Mouse (Mus musculus): ENCODE data around the gene Myo1c.
"Not testable (repeated sequence)": the region's sequence is repeated elsewhere in the genome, so short reads cannot be mapped to it uniquely, and the experiment has no call there.

Myo1c gene

GRCm38 (mm10) chr11:75669176-75669852 lies 19.0 kb downstream of the Myo1c start:
- DNase-seq (ENCODE audit: low spot score in 2 of 2), result no peak

- DNase-seq (ENCODE audit: low spot score in 2 of 2), result no peak
Measured at GRCm38 (mm10) chr11:75669853-75670200, 19.5 kb downstream of the Myo1c start.

GRCm38 (mm10) chr11:75671426-75672180 lies 21.3 kb downstream of the Myo1c start:
- DNase-seq (ENCODE audit: low spot score in 2 of 2), result no peak

GRCm38 (mm10) chr11:75673411-75673810 lies 23.1 kb downstream of the Myo1c start:
- no peak for DNase-seq (ENCODE audit: low spot score in 2 of 2)

- no peak for DNase-seq (ENCODE audit: low spot score in 2 of 2)
Measured at GRCm38 (mm10) chr11:75674875-75675274, 24.6 kb downstream of the Myo1c start.

GRCm38 (mm10) chr11:75677881-75678746 lies 27.8 kb downstream of the Myo1c start:
- no peak for DNase-seq (ENCODE audit: low spot score in 2 of 2)

GRCm38 (mm10) chr11:75678747-75679438 lies 28.6 kb downstream of the Myo1c start, which contains the start of gene Crk:
Gene Crk (plus strand): TSS chr11:75679259.
- DNase-seq (ENCODE audit: low spot score in 2 of 2), result peak; percentile 98 to 99

- no peak for DNase-seq (ENCODE audit: low spot score in 2 of 2)
Measured at GRCm38 (mm10) chr11:75679439-75680171, 29.3 kb downstream of the Myo1c start.

- DNase-seq (ENCODE audit: low spot score in 2 of 2), result no peak
Measured at GRCm38 (mm10) chr11:75684462-75684861, 34.2 kb downstream of the Myo1c start.

- no peak for DNase-seq (ENCODE audit: low spot score in 2 of 2)
Measured at GRCm38 (mm10) chr11:75684956-75685355, 34.7 kb downstream of the Myo1c start.

- DNase-seq (ENCODE audit: low spot score in 2 of 2), result no peak
Measured at GRCm38 (mm10) chr11:75687343-75687993, 37.2 kb downstream of the Myo1c start.

- no peak for DNase-seq (ENCODE audit: low spot score in 2 of 2)
Measured at GRCm38 (mm10) chr11:75688132-75688531, 37.8 kb downstream of the Myo1c start.

GRCm38 (mm10) chr11:75689977-75690376 lies 39.7 kb downstream of the Myo1c start:
- DNase-seq (ENCODE audit: low spot score in 2 of 2), result no peak

GRCm38 (mm10) chr11:75691047-75691446 lies 40.7 kb downstream of the Myo1c start:
- no peak for DNase-seq (ENCODE audit: low spot score in 2 of 2)

GRCm38 (mm10) chr11:75693570-75693969 lies 43.3 kb downstream of the Myo1c start:
- no peak for DNase-seq (ENCODE audit: low spot score in 2 of 2)

GRCm38 (mm10) chr11:75697464-75697863 lies 47.2 kb downstream of the Myo1c start:
- not testable (repeated sequence) for DNase-seq (ENCODE audit: low spot score in 2 of 2)

- no peak for DNase-seq (ENCODE audit: low spot score in 2 of 2)
Measured at GRCm38 (mm10) chr11:75700557-75700956, 50.3 kb downstream of the Myo1c start.

GRCm38 (mm10) chr11:75702761-75703160 lies 52.5 kb downstream of the Myo1c start:
- no peak for DNase-seq (ENCODE audit: low spot score in 2 of 2)

- no peak for DNase-seq (ENCODE audit: low spot score in 2 of 2)
Measured at GRCm38 (mm10) chr11:75703748-75704147, 53.4 kb downstream of the Myo1c start.

- DNase-seq (ENCODE audit: low spot score in 2 of 2), result peak in 1 of 2 experiments; percentile 17
Measured at GRCm38 (mm10) chr11:75713949-75714348, 63.6 kb downstream of the Myo1c start.
